Mouse (Mus musculus): ENCODE data around the gene Sirpa. TPM values are rescaled to one million over a fixed set of nuclear protein-coding genes. Genes with fewer than 3 reads are reported as not detected.

Gene Sirpa
- polyA plus RNA-seq, 1 experiment from 2014 or later, result 35.7 TPM

- Histone ChIP-seq H3K9ac (replicated peaks; ENCODE audit: low read length) (no peak overlapping the region), H3K9me3 (ENCODE audit: control insufficient read depth, low read length) (no peaks in the 10 kb centered on the region), H3K27ac (replicated peaks; ENCODE audit: low read depth, low read length) (no peak overlapping the region), H3K4me2 (ENCODE audit: low read length) (no peak overlapping the region), H3K27me3 (ENCODE audit: control insufficient read depth, insufficient read depth, low read length) (no peaks in the 10 kb centered on the region), H3K4me3 (replicated peaks; ENCODE audit: low read depth, low read length) (no peak overlapping the region), H3K4me1 (ENCODE audit: control insufficient read depth, insufficient read depth, low read length) (peaks cover 18% of the 10 kb centered on the region; the same call in 1 of the 2 replicates), H3K36me3 (ENCODE audit: control insufficient read depth, insufficient read depth, low read length) (no peaks in the 10 kb centered on the region)
- WGBS, result 16% methylated on average over 7 of the region's 7 CpGs
- ATAC-seq (ENCODE audit: low FRiP score, low TSS enrichment) (no peak; the same call in 1 of the 2 replicates), DNase-seq (peak; percentile 47)
These were observed 4.8 kb upstream of the Sirpa start for GRCm38 (mm10) chr2:129587825-129588251.

DNA sequence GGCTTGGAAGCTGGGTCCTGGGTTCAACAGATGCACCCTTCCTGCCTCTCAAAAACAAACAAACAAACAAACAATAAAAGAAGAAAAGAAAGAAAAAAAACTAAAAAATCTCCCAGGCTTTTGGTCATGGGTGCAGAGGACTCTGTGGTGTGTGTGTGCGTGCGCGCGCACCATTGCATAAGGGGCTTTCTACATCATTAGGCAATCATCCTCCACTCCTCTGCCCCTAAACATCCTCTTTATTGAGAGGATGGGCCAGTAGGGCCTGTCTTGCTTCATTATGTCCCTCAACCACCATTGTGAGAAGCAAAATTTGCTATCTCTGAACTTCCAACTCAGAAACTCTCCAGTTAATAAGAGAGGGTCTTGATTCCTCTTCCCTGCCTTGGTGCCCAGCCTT is 738 bp upstream of the Sirpa start:
- peak overlapping the region; percentile 77; the same call in 1 of the 2 replicates for H3K4me3 ChIP-seq (replicated peaks; ENCODE audit: low read depth, low read length)
- no peaks in the 10 kb centered on the region for H3K36me3 ChIP-seq (ENCODE audit: control insufficient read depth, insufficient read depth, low read length)
- 91% methylated on average over 4 of the region's 4 CpGs for WGBS
- ATAC-seq (ENCODE audit: low FRiP score, low TSS enrichment) (no peak), DNase-seq (no peak)
- H3K27ac ChIP-seq (replicated peaks; ENCODE audit: low read depth, low read length), result peak overlapping the region; percentile 89
- no peaks in the 10 kb centered on the region for H3K27me3 ChIP-seq (ENCODE audit: control insufficient read depth, insufficient read depth, low read length)
- no peak overlapping the region for H3K9ac ChIP-seq (replicated peaks; ENCODE audit: low read length)
- H3K4me2 ChIP-seq (ENCODE audit: low read length), result peak overlapping the region; percentile 82
- H3K4me1 ChIP-seq (ENCODE audit: control insufficient read depth, insufficient read depth, low read length), result peaks cover 24% of the 10 kb centered on the region
- no peaks in the 10 kb centered on the region for H3K9me3 ChIP-seq (ENCODE audit: control insufficient read depth, low read length)

DNA sequence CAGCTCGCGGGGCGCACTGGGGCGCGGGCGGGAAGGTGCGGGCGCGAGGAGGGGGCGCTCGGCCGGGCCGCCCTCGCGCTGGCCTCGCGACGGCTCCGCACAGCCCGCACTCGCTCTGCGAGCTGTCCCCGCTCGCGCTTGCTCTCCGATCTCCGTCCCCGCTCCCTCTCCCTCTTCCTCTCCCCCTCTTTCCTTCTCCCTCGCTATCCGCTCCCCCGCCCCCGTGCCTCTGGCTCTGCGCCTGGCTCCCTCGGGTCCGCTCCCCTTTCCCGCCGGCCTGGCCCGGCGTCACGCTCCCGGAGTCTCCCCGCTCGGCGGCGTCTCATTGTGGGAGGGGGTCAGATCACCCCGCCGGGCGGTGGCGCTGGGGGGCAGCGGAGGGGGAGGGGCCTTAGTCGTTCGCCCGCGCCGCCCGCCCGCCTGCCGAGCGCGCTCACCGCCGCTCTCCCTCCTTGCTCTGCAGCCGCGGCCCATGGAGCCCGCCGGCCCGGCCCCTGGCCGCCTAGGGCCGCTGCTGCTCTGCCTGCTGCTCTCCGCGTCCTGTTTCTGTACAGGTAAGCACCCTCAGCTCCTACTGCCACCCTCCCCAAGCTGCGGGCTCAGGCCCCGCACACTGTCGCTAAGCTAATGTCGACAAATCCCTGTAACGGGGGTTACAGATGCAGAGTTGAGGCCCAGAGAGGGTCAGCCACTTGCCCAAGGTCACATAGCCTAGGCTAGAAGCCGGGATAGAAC is 673 bp downstream of the Sirpa start:
- Histone ChIP-seq H3K4me1 (ENCODE audit: control insufficient read depth, insufficient read depth, low read length) (peaks cover 20% of the 10 kb centered on the region), H3K36me3 (ENCODE audit: control insufficient read depth, insufficient read depth, low read length) (no peaks in the 10 kb centered on the region), H3K4me3 (replicated peaks; ENCODE audit: low read depth, low read length) (peak overlapping the region; percentile 77), H3K4me2 (ENCODE audit: low read length) (peak overlapping the region; percentile 82), H3K9me3 (ENCODE audit: control insufficient read depth, low read length) (no peaks in the 10 kb centered on the region), H3K27ac (replicated peaks; ENCODE audit: low read depth, low read length) (peak overlapping the region; percentile 89), H3K27me3 (ENCODE audit: control insufficient read depth, insufficient read depth, low read length) (no peaks in the 10 kb centered on the region), H3K9ac (replicated peaks; ENCODE audit: low read length) (peak overlapping the region; percentile 84)
- under 1% methylated on average over 56 of the region's 77 CpGs for WGBS
- peak; percentile 89 for DNase-seq
- ATAC-seq (ENCODE audit: low FRiP score, low TSS enrichment), result peak; percentile 80

DNA sequence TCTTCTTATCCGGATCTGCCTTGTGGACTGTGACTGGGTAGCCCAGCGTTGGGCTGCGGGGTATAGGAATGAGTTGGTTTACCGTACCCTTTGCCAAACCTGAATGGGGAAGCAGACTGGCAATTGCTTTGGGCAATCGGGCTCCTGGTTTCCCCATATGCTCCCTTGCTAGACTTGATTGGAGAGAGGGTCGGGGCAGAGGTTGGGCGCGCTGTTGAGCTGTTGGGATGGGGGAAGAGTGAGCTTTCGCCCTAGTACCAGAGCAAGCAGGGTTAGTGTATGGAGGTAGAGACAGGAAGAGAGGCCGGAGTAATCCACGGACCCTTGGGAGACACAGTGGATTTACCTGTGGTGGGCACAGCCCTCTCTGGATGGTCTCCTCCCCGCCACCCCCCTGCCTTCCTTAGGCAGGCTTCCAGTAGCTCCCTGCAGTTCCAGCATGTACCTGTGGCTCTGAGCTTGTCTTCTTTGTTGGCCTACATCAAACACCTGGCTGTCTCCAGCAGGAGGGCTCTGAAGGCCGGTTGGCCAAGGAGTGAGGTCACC is 1.3 kb downstream of the Sirpa start:
- DNase-seq (peak; percentile 46), ATAC-seq (ENCODE audit: low FRiP score, low TSS enrichment) (peak; percentile 38; the same call in 1 of the 2 replicates)
- Histone ChIP-seq H3K9ac (replicated peaks; ENCODE audit: low read length) (peak overlapping the region; percentile 84), H3K9me3 (ENCODE audit: control insufficient read depth, low read length) (no peaks in the 10 kb centered on the region), H3K27ac (replicated peaks; ENCODE audit: low read depth, low read length) (peak overlapping the region; percentile 89), H3K4me1 (ENCODE audit: control insufficient read depth, insufficient read depth, low read length) (peaks cover 20% of the 10 kb centered on the region), H3K27me3 (ENCODE audit: control insufficient read depth, insufficient read depth, low read length) (no peaks in the 10 kb centered on the region), H3K36me3 (ENCODE audit: control insufficient read depth, insufficient read depth, low read length) (no peaks in the 10 kb centered on the region), H3K4me3 (replicated peaks; ENCODE audit: low read depth, low read length) (peak overlapping the region; percentile 77), H3K4me2 (ENCODE audit: low read length) (peak overlapping the region; percentile 82)
- WGBS, result 7% methylated on average over 13 of the region's 13 CpGs

- H3K4me1 ChIP-seq (ENCODE audit: control insufficient read depth, insufficient read depth, low read length), result peaks cover 20% of the 10 kb centered on the region
- WGBS, result 75% methylated on average over 4 of the region's 4 CpGs
- H3K9me3 ChIP-seq (ENCODE audit: control insufficient read depth, low read length), result no peaks in the 10 kb centered on the region
- H3K27ac ChIP-seq (replicated peaks; ENCODE audit: low read depth, low read length), result no peak overlapping the region
- peak overlapping the region; percentile 77 for H3K4me3 ChIP-seq (replicated peaks; ENCODE audit: low read depth, low read length)
- H3K4me2 ChIP-seq (ENCODE audit: low read length), result peak overlapping the region; percentile 82
- ATAC-seq (ENCODE audit: low FRiP score, low TSS enrichment) (no peak), DNase-seq (no peak)
- peak overlapping the region; percentile 84 for H3K9ac ChIP-seq (replicated peaks; ENCODE audit: low read length)
- H3K36me3 ChIP-seq (ENCODE audit: control insufficient read depth, insufficient read depth, low read length), result no peaks in the 10 kb centered on the region
- no peaks in the 10 kb centered on the region for H3K27me3 ChIP-seq (ENCODE audit: control insufficient read depth, insufficient read depth, low read length)
These were observed 1.9 kb downstream of the Sirpa start for GRCm38 (mm10) chr2:129594569-129594968.

GRCm38 (mm10) chr2:129595206-129595605 is 2.6 kb downstream of the Sirpa start:
- no peak for DNase-seq
- H3K4me1 ChIP-seq (ENCODE audit: control insufficient read depth, insufficient read depth, low read length), result peaks cover 20% of the 10 kb centered on the region

GRCm38 (mm10) chr2:129595661-129596209 is 3.1 kb downstream of the Sirpa start:
- Histone ChIP-seq H3K4me2 (ENCODE audit: low read length) (no peak overlapping the region), H3K27ac (replicated peaks; ENCODE audit: low read depth, low read length) (no peak overlapping the region), H3K36me3 (ENCODE audit: control insufficient read depth, insufficient read depth, low read length) (no peaks in the 10 kb centered on the region), H3K9ac (replicated peaks; ENCODE audit: low read length) (no peak overlapping the region), H3K9me3 (ENCODE audit: control insufficient read depth, low read length) (no peaks in the 10 kb centered on the region), H3K4me3 (replicated peaks; ENCODE audit: low read depth, low read length) (no peak overlapping the region), H3K27me3 (ENCODE audit: control insufficient read depth, insufficient read depth, low read length) (no peaks in the 10 kb centered on the region), H3K4me1 (ENCODE audit: control insufficient read depth, insufficient read depth, low read length) (peaks cover 20% of the 10 kb centered on the region)
- no peak for ATAC-seq (ENCODE audit: low FRiP score, low TSS enrichment)
- 70% methylated on average over 7 of the region's 7 CpGs for WGBS
- no peak for DNase-seq

More at GRCm38 (mm10) chr2:129595206-129595605, 2.6 kb downstream of the Sirpa start:
- Histone ChIP-seq H3K4me2 (ENCODE audit: low read length) (peak overlapping the region; percentile 82), H3K9me3 (ENCODE audit: control insufficient read depth, low read length) (no peaks in the 10 kb centered on the region), H3K9ac (replicated peaks; ENCODE audit: low read length) (no peak overlapping the region), H3K4me3 (replicated peaks; ENCODE audit: low read depth, low read length) (no peak overlapping the region), H3K36me3 (ENCODE audit: control insufficient read depth, insufficient read depth, low read length) (no peaks in the 10 kb centered on the region), H3K27me3 (ENCODE audit: control insufficient read depth, insufficient read depth, low read length) (no peaks in the 10 kb centered on the region), H3K27ac (replicated peaks; ENCODE audit: low read depth, low read length) (no peak overlapping the region)
- ATAC-seq (ENCODE audit: low FRiP score, low TSS enrichment), result no peak
- 77% methylated on average over 4 of the region's 4 CpGs for WGBS

DNA sequence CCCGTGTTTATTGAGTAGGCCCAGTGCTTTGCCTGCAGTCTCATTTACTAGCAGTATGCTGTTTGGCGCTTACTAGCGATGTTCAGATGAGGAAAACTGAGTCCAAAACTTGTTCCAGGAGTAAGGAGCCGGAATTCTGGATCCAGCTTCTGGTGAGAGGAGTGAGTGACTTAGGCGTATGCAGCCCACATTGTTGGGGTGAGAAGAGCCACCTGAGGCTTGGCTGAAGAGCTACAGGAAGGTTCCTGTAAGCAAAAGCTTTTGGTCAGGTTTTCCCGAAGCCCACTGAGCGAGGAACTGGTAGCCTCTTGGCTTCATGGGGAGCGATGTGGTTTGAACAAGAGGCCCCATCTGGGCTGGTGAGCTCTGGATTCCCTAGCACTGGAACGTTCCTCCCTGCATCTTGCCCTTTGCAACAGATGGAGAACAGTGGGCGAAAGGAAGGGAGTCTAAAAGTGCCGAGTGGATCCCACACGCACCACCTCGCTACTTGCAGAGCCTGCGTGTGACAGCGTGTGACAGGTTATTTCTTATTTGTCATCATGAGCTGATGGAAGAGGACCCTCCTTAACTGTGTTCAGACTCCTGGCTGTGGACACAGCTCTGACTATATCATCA is 4.0 kb downstream of the Sirpa start:
- H3K4me3 ChIP-seq (replicated peaks; ENCODE audit: low read depth, low read length), result no peak overlapping the region
- H3K4me1 ChIP-seq (ENCODE audit: control insufficient read depth, insufficient read depth, low read length), result peaks cover 20% of the 10 kb centered on the region
- no peak overlapping the region for H3K9ac ChIP-seq (replicated peaks; ENCODE audit: low read length)
- ATAC-seq (ENCODE audit: low FRiP score, low TSS enrichment) (no peak), DNase-seq (no peak)
- H3K4me2 ChIP-seq (ENCODE audit: low read length), result no peak overlapping the region
- no peak overlapping the region for H3K27ac ChIP-seq (replicated peaks; ENCODE audit: low read depth, low read length)
- H3K36me3 ChIP-seq (ENCODE audit: control insufficient read depth, insufficient read depth, low read length), result no peaks in the 10 kb centered on the region
- no peaks in the 10 kb centered on the region for H3K27me3 ChIP-seq (ENCODE audit: control insufficient read depth, insufficient read depth, low read length)
- WGBS, result 90% methylated on average over 15 of the region's 15 CpGs
- no peaks in the 10 kb centered on the region for H3K9me3 ChIP-seq (ENCODE audit: control insufficient read depth, low read length)
